Mouse (Mus musculus) brain, embryonic 14.5 days (tissue): ENCODE results near the gene Nckap5. TPM values are rescaled to one million over a fixed set of nuclear protein-coding genes. Genes with fewer than 3 reads are reported as not detected.

Source experiments
- DNase-seq: peaks from one replicate; pipeline ENCODE4 v3.0.0-alpha.2; 2011; ENCODE audit warnings: low read depth
- CTCF ChIP-seq: fragments of 200-500 bp; IDR thresholded peaks from 2 replicates; pipeline ENCODE4 v1.5.1; 2012; ENCODE audit warnings: inconsistent platforms, mild to moderate bottlenecking, moderate library complexity, borderline replicate concordance; ENCODE audit not compliant: insufficient read depth, insufficient read length; ENCODE audit errors: extremely low read depth
- POLR2A ChIP-seq: fragments of 200-500 bp; IDR thresholded peaks from 2 replicates; pipeline ENCODE4 v1.6.1; 2012; ENCODE audit warnings: mild to moderate bottlenecking, inconsistent platforms, borderline replicate concordance; ENCODE audit not compliant: poor library complexity, insufficient read depth, insufficient read length, severe bottlenecking; ENCODE audit errors: extremely low read depth
- polyA plus RNA-seq: library from polyadenylated mRNA; depleted of rRNA; stranded (reverse); fragments of >200 nt; gene quantifications from 2 replicates; pipeline ENCODE4 v1.2.3, GENCODE M21; 2012

The Nckap5 gene
- polyA plus RNA-seq, 1 experiment: 13.9 TPM

DNA sequence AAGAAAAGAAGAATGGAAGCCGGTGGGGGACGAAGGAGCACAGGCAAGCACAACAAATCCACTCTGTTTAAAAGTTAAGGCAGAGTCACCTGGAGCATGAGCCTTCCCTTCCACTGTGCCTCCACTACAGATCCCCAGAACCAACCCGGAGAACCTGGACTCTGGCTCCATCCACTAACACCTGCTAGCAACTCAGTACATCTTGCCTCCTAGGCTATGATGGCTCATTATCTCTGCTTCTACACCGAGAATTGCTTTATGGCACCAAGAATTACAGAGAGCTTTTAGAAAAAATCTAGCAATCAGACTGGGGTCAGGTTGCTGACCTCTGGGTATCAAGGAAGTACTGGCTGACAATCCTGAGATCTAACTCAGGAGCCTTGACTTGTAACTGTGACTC lies 153.3 kb downstream of the Nckap5 start:
- no peak for TF ChIP-seq POLR2A
- no peak for TF ChIP-seq CTCF
- no peak for DNase-seq

- DNase-seq: peak; percentile 59
- TF ChIP-seq POLR2A (no peak), CTCF (no peak)
Observed at GRCm38 (mm10) chr1:126676769-126677168, 153.8 kb downstream of the Nckap5 start.

- no peak for DNase-seq
- TF ChIP-seq POLR2A (no peak), CTCF (no peak)
Observed at GRCm38 (mm10) chr1:126675142-126675541, 155.5 kb downstream of the Nckap5 start.

DNA sequence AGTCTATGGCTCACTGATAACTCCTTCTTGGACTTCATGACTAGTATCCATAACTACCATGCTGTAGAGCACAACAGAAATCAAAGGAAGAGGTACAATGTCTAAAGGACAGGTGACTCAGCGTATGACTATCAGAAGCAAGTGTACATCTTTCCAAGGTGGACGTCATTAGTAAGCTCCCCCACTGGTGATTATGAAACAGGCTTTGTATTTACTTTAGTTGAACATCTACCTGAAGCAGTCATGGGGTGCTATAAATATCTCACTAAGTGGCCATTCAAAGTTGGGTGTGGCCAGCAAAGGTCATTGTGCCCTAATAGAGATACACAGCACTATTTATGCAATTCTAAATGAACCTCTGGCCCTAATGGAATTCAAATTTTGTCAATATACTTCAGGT lies 157.4 kb downstream of the Nckap5 start:
- no peak for DNase-seq
- TF ChIP-seq POLR2A: no peak
- TF ChIP-seq CTCF: no peak

GRCm38 (mm10) chr1:126670507-126670906 lies 160.1 kb downstream of the Nckap5 start:
- DNase-seq: no peak
- TF ChIP-seq CTCF: no peak
- TF ChIP-seq POLR2A: no peak

DNA sequence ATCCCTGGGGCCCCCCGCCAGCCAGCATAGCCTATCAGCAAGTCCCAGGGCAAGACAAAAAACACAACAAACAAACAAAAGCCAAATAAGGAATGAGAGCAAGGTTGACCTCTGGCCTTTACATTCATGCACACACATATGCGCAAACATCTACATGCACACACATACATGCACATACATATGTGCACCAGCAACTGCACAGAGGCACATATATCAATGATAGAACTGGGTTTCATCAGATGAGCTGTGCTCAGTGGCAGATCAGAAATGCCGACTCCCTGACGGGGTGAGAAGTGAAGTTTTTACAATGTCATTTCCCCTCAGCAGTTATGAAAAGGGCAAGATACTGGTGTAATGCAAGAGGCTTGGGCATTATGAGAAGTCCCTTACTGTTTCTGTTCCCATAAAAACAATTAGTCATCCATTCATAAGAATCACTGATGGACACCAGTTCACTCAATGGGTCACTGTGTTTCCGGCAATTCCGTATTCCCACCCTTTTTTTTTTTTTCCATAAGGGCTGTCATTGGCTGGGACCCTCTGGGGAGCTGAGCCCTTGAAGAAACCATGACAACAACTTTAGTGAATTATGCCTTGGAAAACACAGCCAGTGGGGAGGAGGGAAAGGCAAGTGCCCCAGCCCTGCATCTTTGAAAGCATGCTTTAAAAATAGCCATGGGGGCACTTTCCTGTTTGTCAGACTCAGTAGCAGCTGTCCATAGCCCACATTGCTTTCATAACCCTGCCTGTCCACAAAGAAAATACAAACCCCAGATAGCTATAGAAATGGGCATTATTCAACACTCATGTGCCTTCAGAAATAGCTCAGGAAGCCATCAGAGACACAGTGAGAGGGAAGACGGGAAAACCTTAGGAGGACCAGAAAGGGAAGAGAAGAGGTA lies 170.2 kb downstream of the Nckap5 start:
- peak; percentile 79 for DNase-seq
- TF ChIP-seq CTCF (no peak), POLR2A (no peak)

DNA sequence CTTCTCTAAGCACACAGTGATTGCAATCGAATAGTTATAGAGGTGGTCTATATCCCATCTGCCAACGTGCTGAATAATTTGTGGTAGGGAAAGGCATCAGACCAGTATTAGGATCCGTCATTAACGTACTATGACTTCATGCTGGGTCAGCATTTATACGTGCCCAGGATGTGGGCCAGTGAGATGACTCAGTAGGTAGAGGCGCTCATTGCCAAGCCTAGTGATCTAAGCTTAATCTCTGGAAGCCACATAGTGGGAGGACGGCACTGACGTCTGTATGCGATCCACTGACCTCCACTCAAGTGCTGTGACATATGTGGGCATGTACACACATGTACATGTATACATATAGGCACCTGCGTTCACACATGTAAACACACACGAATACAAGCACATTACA lies 171.9 kb downstream of the Nckap5 start:
- DNase-seq: no peak
- TF ChIP-seq POLR2A: no peak

GRCm38 (mm10) chr1:126656246-126656645 lies 174.4 kb downstream of the Nckap5 start:
- peak; percentile 28 for DNase-seq
- TF ChIP-seq POLR2A (no peak), CTCF (no peak)

DNA sequence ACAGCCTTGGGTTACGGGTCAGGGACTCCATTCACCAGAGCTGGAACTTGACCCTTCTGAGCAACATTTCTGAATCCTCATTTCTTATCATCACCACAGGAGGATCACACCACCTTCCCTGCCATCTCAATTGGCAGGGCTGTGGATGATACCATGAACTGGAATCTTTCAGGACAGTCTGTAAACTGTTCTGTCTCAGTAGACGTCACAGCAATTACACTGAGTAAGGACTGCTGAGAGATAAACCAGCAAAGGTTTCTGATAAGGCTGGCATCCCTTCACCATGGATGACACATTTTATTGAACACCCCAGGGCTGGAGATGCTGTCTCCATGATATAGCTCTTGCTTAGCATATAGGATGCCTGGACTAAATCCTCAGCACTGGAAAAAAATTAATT lies 178.5 kb downstream of the Nckap5 start:
- TF ChIP-seq CTCF (no peak), POLR2A (no peak)
- no peak for DNase-seq

- no peak for DNase-seq
- TF ChIP-seq POLR2A (no peak), CTCF (no peak)
Observed at GRCm38 (mm10) chr1:126650806-126651205, 179.8 kb downstream of the Nckap5 start.

- TF ChIP-seq POLR2A (no peak), CTCF (no peak)
- peak; percentile 41 for DNase-seq
Observed at GRCm38 (mm10) chr1:126642751-126643150, 187.8 kb downstream of the Nckap5 start.

- no peak for DNase-seq
- TF ChIP-seq POLR2A (no peak), CTCF (no peak)
Observed at GRCm38 (mm10) chr1:126639463-126639862, 191.1 kb downstream of the Nckap5 start.

DNA sequence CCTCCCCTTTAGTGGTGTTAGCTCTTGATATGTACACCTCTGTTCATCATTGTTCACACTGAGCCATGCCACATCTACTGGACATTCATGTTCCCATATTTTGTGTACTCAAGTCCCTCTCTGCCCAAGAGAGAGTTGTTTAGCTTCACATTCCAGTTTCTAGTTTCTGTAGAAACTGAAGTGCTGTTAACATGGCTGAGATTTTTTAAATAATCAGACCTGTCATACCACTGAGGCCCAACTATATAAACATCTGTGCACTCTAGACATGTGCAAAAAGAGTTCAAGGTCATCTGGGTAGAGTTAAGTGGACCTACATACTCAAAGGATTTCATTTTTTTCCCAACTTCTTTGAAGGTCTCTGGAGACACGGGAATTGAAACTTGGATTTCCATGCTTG lies 193.1 kb downstream of the Nckap5 start:
- no peak for TF ChIP-seq CTCF
- no peak for TF ChIP-seq POLR2A

More for the DNA sequence above, 193.1 kb downstream of the Nckap5 start:
- no peak for DNase-seq
